ENCODE assay signal across 25 mouse cellular contexts in genomic region chr9:63728969-63729368, GRCm38 (mm10).
"Had no signal": no experiment of that assay in that cellular context is flagged by ENCODE, and none has a peak within 500 bp of the region (broad histone marks: within the 10 kb centered on the region; RNA-seq: fewer than 3 reads in every experiment).

No protein-coding gene starts in this region.

- H3K27ac ChIP-seq: gastrocnemius, adult 2 months; heart, adult 2 months; heart, embryonic 13.5 days; heart, embryonic 15.5 days; hindbrain, embryonic 13.5 days; intestine, embryonic 15.5 days; layer of hippocampus, adult 2 months; left cerebral cortex, adult 2 months; limb, embryonic 10.5 days; limb, embryonic 12.5 days had no signal

- H3K36me3 ChIP-seq: heart, embryonic 13.5 days; heart, embryonic 15.5 days; hindbrain, embryonic 13.5 days; intestine, embryonic 15.5 days had no signal

- H3K4me2 ChIP-seq: heart, embryonic 11.5 days; heart, embryonic 13.5 days; heart, embryonic 15.5 days; hindbrain, embryonic 13.5 days; intestine, embryonic 15.5 days; limb, embryonic 12.5 days; liver, embryonic 11.5 days had no signal

- H3K9me3 ChIP-seq: heart, embryonic 13.5 days; heart, embryonic 15.5 days; hindbrain, embryonic 13.5 days; intestine, embryonic 15.5 days; limb, embryonic 10.5 days; limb, embryonic 12.5 days had no signal

- DNase-seq: gastrocnemius, adult 2 months; gastrocnemius, postnatal 10 days; gastrocnemius, postnatal 25 days; heart, adult 11 months; heart, adult 2 months; heart, postnatal 14 days; heart, postnatal 36 days; kidney, adult 18-20 months; kidney, adult 8-10 months; kidney, postnatal 10 days; kidney, postnatal 4 days; liver had no signal

- H3K9ac ChIP-seq: heart, embryonic 13.5 days; heart, embryonic 15.5 days; hindbrain, embryonic 13.5 days; intestine, embryonic 15.5 days; limb, embryonic 12.5 days had no signal

- H3K27me3 ChIP-seq: heart, embryonic 13.5 days; heart, embryonic 15.5 days; hindbrain, embryonic 13.5 days; intestine, embryonic 15.5 days; limb, embryonic 12.5 days had no signal

- H3K4me3 ChIP-seq: gastrocnemius, adult 2 months; heart, adult 2 months; heart, embryonic 13.5 days; heart, embryonic 15.5 days; hindbrain, embryonic 13.5 days; intestine, embryonic 15.5 days; layer of hippocampus, adult 2 months; left cerebral cortex, adult 2 months; limb, embryonic 10.5 days; limb, embryonic 12.5 days had no signal

- ATAC-seq: hindbrain, embryonic 16.5 days; inflammation-experienced regulatory T-cells, adult 6 months; intestine, embryonic 15.5 days; intestine, postnatal 0 days had no signal
